Mouse (Mus musculus): Measurements from ENCODE around the gene Gm11032.
"Not testable (repeated sequence)": the region's sequence is repeated elsewhere in the genome, so short reads cannot be mapped to it uniquely, and the experiment has no call there.

The Gm11032 gene

DNA sequence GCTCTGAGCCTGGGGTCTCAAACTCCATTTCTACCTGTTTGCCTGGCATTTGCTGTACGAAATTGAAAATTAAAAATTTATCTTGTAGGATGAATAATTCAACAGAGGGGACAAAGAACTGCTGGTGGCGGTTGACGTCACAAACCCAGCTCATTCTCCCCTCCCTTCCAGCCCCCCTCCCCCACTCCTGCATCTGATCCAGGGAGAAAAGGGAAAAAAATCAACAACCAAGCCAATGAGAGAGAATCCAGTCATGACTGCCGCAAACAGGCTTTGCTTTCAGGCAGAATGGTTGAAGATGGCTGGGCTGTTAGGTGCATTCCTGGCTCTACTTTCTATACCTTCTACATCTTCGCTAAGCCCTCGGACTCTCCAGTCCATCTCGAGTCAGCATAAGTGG is 6.1 kb downstream of the Gm11032 start:
- in situ Hi-C loops (cut with MboI, MseI): no loop called here

DNA sequence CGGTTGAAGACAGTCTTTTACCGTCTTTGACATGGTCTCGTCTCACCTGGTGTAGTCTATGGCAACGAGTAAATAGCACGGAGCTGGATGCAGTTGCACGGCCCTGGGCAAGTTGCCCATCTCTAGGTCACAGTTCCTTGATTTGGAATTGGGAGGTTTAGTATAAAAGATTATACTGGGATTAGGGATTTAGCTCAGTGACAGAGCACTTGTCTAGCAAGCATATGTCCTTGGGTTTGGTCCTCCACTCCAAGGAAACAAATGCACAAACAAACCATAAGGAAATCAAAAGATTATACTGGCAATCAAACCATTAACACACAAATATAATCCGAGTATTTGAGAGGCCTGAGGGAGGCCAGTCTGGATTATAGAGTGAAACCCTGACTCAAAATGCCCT is 7.8 kb downstream of the Gm11032 start:
- in situ Hi-C loops (cut with MboI, MseI): no loop called here

DNA sequence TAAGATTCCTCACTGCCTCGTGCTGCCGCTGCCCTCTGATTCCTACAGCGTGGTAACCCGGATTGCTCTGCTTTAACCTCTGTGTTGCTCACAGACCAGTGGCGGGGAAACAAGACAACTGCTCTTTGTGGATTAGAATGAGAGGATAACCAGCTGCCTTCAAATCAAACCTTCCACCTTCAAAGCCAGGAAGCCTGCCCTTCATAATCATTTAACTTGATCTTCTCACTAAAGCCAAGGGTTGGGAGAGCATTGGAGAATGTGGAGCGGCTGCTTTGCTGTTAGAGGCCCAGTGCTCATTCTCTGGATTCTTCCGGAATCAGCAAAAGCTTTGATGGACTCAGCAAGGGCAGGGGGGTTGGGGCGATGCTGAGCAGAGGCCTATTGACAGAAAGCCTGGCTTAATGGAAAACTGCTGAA is 10.0 kb downstream of the Gm11032 start:
- in situ Hi-C loops (cut with MboI, MseI): no loop called here

DNA sequence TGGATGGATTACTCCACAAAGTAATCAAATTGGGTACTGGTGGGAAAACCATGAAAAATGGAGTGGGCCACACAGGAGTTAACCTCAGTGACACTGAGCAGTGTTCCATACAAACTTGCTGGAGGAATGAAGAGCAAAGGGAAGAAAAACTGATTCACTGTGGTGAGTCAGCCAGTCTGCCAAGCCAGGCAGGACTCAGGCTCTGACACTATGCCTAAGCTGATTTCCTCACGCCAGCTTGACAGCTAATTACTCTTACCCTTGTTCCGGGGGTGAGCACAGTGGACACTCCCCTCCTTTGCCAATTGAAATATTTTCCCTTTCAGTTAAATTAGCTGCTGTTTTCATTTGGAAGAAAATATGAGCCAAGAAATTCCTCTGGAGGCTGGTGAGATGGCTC is 13.6 kb downstream of the Gm11032 start:
- in situ Hi-C loops (cut with MboI, MseI): no loop called here

DNA sequence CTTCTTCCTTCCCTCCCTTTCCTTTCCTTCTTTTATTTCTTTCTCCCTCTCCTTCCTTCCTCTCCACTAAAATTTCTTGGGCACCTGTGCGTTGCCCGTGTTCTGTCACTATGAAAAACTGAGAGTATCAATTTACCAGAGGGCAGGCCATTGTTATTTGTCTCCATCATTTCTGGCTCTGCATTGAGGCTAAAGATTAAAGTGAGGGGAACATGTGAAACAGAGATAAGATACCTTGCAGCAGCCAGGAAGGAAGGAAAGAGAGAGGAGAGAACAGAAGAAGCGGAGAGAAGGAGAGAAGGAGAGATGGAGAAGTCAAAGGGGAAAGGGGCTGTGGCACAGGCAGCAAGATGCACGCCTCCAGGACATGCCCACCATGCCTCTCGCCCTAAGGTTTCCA is 14.5 kb downstream of the Gm11032 start:
- in situ Hi-C loops (cut with MboI, MseI): no loop called here

DNA sequence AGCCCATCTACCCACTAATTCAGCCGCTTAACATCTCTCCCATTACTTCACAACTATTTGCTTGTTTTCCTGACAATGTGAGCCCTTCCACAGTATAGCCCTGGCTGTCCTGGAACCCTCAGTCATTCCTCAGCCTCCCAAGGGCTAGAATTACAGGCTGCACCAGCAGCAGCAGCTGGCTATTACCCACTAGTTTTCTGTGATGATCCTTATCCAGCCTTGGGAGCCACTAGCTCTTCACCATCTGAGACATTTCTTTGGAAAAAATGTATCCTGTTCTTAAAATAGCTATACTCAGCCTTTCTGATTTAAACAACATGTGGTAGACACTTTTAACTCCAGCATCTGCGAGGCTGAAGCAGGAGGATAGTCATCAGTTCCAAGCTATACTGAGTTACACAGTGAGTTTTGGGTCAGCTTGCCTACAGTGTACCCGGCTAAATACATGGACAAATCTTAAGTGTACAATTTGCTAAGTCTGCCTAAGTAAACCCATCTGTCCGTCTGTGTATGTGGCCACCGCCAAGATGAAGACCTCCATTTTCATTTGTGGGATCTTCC is 17.0 kb downstream of the Gm11032 start:
- in situ Hi-C loops (cut with MboI, MseI): no loop called here

DNA sequence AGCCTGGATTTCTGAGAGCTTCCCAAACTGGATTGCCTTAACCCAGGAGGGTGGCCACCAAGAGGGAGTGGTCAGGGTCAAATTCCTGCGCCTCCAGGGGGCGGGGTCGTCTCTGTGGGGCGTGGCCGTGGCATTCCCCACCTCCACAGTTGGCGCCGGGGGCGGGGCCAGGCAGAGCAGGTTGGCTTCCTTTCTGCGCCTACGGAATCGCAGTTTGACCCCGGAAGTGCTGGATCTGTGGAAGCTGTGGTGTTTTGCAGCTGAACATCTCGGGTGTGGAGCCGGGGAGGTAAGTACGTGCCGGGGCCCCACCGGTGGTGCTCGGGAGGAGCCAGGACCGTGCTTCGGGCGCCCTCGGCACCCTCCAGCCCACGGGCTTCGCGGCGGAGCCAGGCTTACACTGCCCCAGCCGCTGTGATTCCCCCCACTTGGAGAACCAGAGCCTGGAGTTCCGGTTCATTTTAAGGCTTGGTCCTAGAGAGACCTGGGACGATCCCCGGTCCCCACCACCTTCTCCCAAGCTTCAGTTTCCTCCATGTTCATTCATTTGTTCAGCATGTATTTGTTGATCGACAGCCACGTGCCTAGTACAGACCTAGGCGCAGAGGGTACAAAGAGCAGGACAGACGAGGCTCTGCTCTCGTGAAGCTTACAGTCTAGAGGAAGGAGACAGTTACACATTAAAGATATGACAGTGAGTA is 17.8 kb downstream of the Gm11032 start, which contains the start of gene Ascc2:
Ascc2 (plus strand) TSS at position 214 of the 701 bp plus-strand sequence.
- in situ Hi-C loops (cut with MboI, MseI): no loop called here

DNA sequence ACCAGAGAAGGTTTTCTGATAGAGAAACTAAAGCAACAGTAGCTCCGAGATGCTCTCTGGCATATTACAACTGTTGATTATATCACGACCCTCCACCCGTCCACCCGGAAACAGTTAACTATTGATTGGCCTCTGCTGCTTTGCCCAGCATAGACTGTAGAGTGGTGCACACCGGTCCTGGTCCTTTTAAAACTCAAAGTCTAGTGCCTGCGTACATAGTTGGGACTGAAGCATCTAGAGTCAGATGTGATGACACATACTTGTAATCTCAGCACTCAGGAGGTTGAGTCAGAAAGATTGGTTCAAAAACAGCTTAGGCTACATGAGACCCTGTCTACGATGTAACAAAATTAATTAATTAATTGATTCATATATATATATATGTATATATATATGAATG is 18.4 kb downstream of the Gm11032 start:
- in situ Hi-C loops (cut with MboI, MseI): no loop called here

DNA sequence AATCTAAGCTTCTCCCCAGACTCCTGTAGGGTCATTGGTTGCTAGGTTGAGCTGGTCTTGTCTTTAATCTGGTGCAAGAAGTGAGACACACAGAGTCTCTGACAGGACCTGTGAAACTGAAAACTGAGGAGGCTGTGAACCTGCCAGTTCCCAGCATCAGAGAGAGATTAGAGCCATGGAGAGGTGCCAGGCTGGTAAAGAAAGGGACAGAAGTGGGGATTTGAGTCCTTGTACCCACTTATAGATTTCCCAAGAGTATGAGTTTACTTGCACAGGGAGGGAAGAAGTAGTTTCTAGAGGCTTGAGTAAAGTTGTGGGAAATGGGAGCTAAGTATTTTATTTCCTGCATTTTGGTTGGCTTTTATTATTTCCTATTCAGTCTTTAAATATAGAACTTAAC is 21.3 kb downstream of the Gm11032 start:
- in situ Hi-C loops (cut with MboI, MseI): no loop called here

DNA sequence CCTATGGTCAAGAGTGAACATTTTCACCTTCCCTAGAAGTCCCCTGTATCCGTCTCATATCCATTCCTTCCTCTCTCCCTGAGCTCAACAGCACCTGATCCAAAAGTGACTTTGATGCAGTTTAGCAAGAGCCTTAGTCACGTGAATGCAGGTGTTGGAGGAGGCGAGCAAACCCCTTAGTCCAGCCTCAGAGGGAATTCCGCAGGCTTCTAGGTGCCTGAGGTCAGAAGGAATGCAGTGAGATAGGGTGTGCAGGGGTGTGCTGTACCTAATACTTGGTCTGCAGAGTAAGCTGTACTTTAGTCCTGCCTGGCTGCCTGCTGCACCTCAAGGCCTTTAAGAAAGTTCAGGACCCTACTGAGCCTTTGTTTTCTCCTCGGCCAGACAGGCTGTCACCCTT is 23.9 kb downstream of the Gm11032 start:
- in situ Hi-C loops (cut with MboI, MseI): no loop called here

DNA sequence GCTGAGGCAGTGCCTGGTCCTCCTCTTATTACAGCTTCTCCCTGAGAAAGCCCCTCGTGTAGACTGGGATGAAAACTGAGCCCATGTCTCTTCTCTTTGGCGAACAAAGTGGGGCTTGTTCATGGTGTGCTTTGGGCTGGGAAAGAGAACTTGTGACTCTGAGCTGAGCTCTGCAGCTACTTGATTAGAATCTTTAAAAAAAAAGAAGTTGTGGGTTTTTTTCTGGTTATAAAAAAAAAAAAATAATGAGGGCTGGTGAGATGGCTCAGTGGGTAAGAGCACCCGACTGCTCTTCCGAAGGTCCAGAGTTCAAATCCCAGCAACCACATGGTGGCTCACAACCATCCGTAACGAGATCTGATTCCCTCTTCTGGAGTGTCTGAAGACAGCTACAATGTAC is 25.3 kb downstream of the Gm11032 start:
- in situ Hi-C loops (cut with MboI, MseI): not testable (repeated sequence)

DNA sequence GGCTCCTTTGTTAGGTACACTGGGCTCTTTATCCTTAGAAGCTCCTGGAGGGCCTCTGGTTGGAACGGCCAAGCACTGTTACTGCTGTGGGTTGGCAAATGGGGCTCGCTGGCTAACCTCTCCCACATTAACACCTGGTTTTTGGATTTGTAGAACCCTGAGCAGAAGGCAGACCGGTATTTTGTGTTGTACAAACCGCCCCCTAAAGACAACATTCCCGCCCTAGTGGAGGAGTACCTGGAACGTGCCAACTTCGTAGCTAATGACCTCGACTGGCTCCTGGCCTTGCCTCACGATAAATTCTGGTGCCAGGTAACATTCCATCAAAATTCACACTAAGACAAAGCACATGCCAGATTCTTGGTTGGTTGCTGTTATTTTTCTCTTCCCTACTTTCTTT is 26.5 kb downstream of the Gm11032 start:
- in situ Hi-C loops (cut with MboI, MseI): no loop called here

DNA sequence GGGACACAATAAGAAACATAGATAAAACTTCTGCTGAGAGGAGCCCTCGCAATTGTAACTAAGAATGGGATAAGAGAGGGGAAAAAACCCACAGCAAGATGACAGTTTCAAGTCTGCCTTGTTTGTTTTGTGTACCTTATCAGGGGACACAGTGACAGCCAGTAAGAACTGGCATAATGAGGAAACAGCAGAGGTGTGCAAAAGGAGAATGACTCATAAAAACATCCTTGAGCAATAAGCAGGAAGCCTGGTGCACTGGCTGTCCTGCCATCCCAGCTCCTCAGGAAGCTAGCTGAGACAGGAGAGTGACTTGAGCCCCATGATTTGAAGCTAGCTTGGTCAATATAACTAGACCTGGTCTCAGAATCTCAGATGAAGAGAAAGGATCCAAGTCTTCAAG is 40.0 kb downstream of the Gm11032 start:
- in situ Hi-C loops (cut with MboI, MseI): no loop called here

DNA sequence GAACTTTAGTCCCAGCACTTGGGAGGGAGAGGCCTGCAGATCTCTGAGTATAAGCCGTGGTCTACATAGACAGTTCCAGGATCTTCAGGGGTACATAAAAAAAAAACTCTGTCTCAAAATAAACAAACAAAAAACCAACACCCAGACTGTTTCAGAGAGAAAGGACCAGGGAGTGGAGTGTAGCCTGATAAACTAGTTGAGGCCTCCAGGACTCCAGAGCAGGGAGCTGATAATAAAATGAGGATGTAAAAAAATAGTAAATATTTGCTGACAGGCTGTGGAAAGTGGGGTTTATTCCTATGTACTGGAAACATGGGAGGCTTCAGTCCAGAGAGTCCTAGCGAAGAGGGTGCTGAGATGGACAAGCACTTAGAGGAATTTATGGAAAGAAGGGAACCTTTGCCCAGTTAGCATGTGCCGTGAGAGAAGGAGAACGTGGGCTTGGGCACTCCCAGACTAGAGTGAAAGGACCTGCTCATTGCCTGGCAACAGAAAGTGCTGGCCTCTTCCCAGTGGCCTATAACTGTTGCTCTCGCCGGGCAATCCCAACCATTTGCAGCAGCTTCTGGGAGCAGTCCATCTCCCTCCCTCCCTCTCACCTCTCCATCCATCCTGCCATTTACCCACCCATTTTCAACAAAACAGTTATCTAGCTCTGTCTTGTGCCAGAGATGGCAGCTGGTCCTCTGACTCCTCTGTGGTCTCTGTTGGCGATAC is 40.6 kb downstream of the Gm11032 start:
- in situ Hi-C loops (cut with MboI, MseI): no loop called here

DNA sequence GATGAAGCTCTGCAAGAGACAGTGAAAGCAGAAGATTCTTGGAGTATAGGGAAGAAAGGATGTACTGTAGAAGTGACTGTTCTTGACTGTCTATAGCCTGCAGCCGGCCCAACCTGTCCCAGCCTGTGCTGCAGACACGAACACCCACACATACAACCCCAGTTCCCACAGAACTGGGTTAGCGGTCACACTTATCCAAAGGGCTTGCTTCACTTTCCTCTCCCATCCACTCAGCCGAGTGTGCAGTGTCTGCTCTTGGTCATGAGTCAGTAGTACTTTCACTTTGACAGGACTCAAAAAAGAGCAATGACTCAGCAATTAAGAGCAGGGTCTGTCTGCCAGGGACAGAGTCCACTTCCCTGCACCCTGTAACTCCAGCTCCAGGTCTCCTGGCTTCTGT is 41.5 kb downstream of the Gm11032 start:
- in situ Hi-C loops (cut with MboI, MseI): no loop called here

DNA sequence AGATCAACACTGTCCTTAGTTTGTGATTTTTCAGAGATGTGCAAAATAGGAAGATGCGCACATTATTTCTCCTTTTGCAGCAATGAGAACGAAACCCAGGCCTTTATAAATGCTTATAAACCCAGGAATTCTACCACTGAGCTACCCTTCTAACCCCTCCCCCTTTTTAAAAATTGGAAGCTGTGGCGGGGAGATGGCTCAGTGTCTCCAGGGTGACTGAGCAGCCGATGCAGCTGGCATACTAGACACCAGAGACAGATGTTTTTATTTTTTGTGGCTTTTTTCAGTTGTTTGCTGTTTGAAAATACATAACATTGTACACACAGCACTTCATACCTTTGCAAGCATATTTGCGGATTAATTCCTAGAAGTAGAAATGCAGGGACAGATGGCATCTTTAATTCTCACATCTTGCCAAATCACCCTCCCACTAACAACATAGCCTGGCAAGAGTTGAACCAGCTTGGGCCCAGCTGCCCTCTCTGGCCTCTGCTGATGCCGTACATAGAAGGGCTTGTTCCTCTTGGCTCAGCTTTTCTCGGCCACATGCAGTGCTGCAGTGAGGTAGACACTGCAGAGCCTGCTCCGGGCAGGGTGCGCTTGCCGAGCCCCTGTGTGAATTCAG is 42.1 kb downstream of the Gm11032 start:
- in situ Hi-C loops (cut with MboI, MseI): no loop called here

DNA sequence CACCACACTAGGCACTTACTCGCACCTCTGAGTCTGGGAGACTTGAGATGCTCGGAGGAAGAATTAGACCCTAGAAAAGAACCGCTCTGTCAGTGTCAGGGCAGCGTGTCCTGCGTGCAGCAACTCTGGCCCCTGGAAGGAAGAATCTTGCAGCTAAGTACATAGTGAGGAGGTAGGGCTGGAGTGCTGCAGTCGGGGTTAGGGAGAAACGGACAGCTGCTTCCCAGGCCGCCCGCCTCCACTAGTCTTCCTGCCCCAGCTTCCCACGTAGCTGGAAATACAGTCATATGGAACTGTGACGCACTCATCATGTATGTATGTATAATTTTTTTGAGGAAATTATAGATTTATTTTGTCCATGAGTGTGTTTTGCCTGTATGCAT is 42.6 kb downstream of the Gm11032 start:
- in situ Hi-C loops (cut with MboI, MseI): no loop called here

Data from T-helper 2 cell (primary cell).